Mouse (Mus musculus) adrenal gland, postnatal 36 days (tissue): ENCODE results near the gene Samd4b. TPM values are rescaled to one million over a fixed set of nuclear protein-coding genes. Genes with fewer than 3 reads are reported as not detected.
A peak's percentile ranks its signal among the peaks of the same experiment; 100 is the strongest.
"Not testable (repeated sequence)": the region's sequence is repeated elsewhere in the genome, so short reads cannot be mapped to it uniquely, and the experiment has no call there.

ENCODE experiments used
- DNase-seq, 2 experiments: peaks; one replicate each; pipeline ENCODE4 v3.0.0; 2021; ENCODE audit warnings: mixed read lengths in 1 of 2
- total RNA-seq, 2 experiments: library from RNA; stranded (reverse); gene quantifications; 2 replicates each; pipeline ENCODE4 v1.2.3; 2021

Gene Samd4b
- total RNA-seq, 2 experiments from 2014 or later: 62.5 to 69.8 TPM

GRCm38 (mm10) chr7:28562371-28562770 is 35.6 kb downstream of the Samd4b start:
- no peak for DNase-seq

GRCm38 (mm10) chr7:28561967-28562366 is 36.0 kb downstream of the Samd4b start:
- no peak for DNase-seq

DNA sequence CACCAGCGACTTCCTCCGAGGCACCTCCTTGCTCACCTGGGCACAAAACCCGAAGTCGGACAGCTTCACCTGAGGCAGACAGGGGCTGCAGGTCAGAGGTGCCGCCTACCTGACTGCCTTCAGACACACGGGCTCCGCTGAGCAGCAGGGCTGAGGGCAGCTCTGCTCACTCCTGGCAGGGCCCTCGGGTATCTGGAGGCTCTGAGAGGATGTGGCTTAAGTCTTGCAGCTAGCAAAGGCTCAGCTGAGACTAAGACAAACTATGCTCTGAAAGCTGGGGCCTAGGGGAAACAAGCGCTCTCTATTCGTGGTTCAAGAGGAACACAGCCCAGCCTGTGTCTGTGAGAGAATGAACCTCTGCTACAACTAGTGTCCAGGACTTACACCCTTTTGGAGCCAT is 37.1 kb downstream of the Samd4b start:
- no peak for DNase-seq

- DNase-seq: peak; percentile 46 to 66
Observed at GRCm38 (mm10) chr7:28558486-28558885, 39.5 kb downstream of the Samd4b start.

DNA sequence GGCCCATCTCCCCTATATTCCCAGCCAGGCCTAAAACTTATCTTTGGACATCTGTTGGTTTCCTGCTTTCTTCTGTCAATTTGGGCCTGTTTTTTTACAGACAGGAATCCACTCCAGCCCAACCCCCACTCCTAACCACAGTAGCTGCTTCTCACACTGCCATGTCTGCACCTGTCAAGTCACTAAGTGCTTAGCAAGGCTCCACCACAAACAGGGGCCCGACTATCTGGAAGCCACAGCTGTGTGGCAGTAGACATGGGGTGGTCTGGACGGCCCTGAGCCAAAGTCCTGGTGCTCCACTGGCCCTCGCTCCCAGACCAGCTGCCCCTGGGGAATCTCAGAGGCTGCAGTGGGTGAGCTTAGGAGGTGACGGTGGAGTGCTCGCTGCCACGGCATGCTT is 40.2 kb downstream of the Samd4b start:
- no peak for DNase-seq

DNA sequence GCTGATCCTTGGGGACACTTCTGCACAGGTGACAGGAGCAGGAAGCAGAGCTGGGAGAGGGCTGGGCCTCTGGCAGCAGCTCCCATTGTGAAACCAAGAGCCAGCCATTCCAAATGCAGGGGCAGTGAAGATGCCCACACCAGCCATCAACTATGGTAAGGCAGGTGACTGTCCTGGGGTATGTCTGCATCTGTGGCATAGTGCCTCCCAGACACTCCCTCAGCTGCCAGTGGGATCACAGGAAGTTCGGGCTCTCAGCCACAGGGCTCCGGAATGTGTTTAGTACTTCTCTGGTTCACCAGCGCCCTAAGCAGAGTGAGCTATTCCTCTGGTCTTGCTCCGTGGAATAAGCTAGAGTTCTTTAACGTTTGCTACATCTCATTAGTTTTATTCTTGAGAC is 40.9 kb downstream of the Samd4b start:
- no peak for DNase-seq

GRCm38 (mm10) chr7:28555939-28556535 is 41.9 kb downstream of the Samd4b start:
- DNase-seq: no peak

GRCm38 (mm10) chr7:28553076-28553475 is 44.9 kb downstream of the Samd4b start:
- DNase-seq: no peak

DNA sequence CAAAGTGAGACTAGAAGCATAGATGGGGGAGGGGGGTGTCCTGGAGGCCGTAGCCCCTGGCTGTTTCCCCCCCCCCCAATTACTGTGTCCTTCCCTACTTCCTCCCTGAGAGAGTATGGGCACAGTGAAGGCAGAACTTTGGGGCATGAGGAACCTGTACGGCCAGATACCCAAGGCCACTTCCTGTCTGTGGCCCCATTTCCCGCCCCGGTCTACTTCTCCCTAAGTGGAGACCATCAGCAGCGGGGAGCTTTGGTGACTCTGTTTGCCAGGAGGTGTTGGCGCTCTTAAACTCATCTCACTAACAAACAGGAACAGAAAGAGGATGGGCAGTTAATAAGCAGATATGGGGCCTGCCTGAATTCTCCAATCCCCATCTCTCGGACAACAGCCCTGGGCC is 50.3 kb downstream of the Samd4b start:
- DNase-seq: no peak

- no peak for DNase-seq
Observed at GRCm38 (mm10) chr7:28547154-28547553, 50.8 kb downstream of the Samd4b start, which contains the start of gene Nccrp1. Gene Nccrp1 (minus strand): TSS chr7:28547254.

DNA sequence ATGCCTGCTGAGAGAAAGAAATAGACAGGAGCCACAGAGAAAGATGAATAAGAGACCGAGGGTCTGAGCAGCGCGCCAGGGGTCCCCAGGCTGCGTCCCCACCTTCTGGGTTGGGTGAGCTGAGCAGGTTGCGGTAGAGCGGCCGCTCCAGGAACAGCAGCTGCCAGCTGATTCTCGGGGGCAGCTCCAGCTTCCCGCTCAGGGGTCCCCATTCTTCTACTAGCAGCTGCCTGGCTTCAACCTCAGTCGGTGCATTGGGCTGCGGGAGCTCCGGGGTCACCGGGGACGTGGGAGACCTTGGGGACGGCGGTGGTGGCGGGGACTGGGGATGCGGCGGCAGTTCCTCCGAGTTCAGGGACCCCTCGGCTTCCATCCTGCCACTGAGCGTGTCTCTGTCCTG is 51.3 kb downstream of the Samd4b start:
- DNase-seq: no peak

DNA sequence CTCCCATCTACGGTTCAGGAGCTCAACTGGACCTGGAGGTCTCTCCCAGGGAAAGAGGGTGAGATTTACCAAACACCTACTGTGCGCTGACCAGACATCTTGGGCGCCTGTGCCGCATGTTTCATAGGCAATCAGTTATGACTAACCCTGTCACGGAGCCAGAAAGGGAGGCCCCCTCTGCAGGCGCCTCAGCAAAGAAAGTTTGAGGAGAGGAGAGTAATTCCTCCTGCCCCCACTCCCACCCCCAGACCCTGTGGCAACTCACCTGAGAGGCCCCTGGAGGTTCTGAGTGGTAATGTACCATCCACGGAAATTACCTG is 52.1 kb downstream of the Samd4b start:
- peak in 1 of 2 experiments; percentile 39 for DNase-seq

- no peak for DNase-seq
Observed at GRCm38 (mm10) chr7:28545048-28545890, 52.7 kb downstream of the Samd4b start.

DNA sequence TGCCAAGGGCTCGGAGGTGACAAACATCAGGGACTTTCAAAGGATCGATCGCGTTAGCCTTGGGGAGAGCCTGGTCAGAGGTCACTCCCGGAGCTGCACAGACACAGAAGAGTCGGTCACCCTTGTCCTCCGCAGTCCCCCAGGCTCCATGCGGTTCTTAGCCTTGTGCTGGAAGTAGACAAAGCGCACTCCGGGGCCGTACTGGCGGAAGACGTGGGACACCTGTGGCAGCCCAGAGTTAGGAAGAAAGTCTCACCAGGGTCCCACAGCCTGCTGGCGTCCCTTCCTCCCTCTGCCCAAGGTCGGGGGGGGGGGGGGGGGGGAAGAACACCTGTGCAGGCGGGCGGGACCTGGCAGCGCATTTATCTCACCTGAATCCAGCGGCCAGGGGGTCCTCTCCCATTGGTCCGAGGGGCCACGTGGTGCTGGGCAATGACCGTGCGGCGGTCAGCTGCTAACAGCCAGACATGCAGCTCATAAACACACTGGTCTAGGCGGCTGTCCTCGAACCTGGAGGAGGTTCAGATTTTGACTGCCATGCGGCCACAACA is 53.8 kb downstream of the Samd4b start:
- DNase-seq: no peak

- DNase-seq: no peak
Observed at GRCm38 (mm10) chr7:28540526-28540925, 57.4 kb downstream of the Samd4b start, which contains the start of gene Sycn. Gene Sycn (plus strand): TSS chr7:28540885.

DNA sequence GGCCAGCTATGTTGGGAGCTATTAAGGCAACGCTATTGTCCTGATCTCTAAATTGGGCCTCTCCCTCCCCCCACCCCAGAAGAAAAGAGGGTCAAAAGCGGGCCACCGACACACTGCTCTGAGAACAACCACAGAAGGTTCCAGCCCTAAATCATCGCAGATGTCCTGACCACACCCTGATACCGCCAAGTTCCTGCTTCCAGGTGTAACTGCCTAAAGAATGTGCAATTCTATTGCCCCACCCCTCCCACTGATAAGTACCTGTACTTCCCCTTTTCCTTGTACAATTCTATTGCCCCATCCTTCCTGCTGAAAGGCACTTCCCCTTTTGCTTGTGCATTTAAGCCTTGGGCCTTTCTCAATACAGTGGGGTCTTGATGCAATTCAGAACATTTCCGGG is 59.1 kb downstream of the Samd4b start:
- DNase-seq: not testable (repeated sequence)

DNA sequence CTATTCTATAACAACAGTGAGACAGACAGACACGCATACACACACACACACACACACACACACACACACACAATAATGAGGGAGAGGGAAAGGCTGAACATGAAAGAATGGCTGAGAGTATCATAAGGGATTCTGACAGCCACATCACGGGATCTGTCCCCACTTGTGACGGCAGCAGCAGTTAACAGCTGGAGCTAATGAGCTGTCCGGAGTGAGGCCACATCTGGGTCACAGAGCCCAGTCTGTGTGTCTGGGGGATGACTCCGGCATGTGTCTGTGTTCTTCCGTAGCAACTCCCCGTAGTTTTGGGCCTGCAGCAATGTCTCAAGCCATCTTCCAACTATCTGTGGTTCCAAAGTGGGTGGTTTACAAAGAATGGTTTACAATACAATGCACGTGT is 65.9 kb downstream of the Samd4b start:
- no peak for DNase-seq

- peak; percentile 87 to 95 for DNase-seq
Observed at GRCm38 (mm10) chr7:28527922-28528719, 69.8 kb downstream of the Samd4b start.

DNA sequence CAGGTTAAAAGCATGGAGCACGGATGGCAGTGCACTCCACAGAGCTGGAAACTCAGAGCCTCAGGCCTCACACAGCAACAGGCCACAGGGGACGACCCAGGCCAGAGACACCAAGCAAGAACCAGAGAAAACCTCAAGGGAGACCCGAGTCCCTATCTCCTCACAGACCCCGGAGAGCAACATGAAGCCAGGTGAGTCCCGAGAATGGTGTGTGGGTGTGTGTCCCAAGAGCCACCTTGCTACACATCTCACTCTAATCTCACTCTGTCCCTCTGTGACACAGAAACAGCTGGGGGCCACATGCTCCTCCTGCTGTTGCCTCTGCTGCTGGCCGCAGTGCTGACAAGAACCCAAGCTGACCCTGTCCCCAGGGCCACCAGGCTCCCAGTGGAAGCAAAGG is 75.4 kb downstream of the Samd4b start, which contains the start of gene Ifnl3:
Gene Ifnl3, plus strand, starts transcription at position 301 of the 400 bp plus-strand sequence.
- not testable (repeated sequence) for DNase-seq

DNA sequence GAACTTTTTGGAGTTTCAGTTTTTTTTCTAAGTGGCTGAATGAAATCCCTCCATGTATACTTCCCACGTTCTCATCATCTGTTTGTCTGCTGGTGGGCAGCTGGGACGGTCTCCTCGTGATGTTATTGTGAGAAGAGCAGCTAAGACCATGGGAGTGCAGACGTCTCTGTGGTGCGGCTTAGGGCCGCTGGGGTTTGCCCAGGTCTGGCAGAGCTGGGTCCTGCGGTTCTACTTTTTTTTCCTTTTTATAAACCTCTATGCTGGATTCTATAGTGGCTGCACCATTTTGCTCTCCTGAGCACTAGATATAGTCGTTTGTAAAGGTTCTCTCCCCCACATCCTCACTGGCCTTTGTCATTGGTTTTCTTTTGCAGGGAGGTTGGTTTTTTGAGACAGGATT is 86.5 kb downstream of the Samd4b start:
- no peak for DNase-seq

- not testable (repeated sequence) for DNase-seq
Observed at GRCm38 (mm10) chr7:28510405-28510974, 87.5 kb downstream of the Samd4b start, which contains the start of gene Ifnl2. Gene Ifnl2 (minus strand): TSS chr7:28510455.

GRCm38 (mm10) chr7:28509121-28509520 is 88.8 kb downstream of the Samd4b start:
- peak; percentile 40 to 43 for DNase-seq
